Mouse (Mus musculus): ENCODE results near the gene Zfp1. TPM values are rescaled to one million over a fixed set of nuclear protein-coding genes. Genes with fewer than 3 reads are reported as not detected.

Zfp1 gene
- polyA plus RNA-seq, 1 experiment from 2014 or later, result 22.0 TPM

DNA sequence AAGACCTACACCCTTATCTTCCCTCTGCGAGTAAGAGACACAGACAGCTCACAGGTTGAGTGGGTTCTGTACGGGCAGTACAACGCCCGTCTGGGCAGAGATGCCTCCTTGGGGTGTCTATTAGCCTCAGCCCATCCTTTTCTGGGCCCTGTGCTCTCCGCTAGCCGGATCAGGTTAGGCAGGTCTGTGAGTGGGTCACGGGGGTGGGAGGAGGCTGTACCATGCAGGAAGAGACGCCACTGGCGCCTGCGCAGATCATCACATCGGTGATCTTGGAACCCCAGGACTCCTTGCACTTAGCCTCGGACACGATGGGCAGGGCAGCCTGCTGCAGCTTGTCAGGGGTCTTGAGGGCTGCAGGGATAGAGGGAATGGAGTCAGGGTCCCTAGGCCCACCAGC, 43.7 kb downstream of the Zfp1 start:
- Histone ChIP-seq H3K9ac (no peak overlapping the region), H3K27ac (ENCODE audit: low read depth) (no peak overlapping the region), H3K36me3 (ENCODE audit: insufficient read depth) (no peaks in the 10 kb centered on the region), H3K27me3 (ENCODE audit: insufficient read depth, low read length) (no peaks in the 10 kb centered on the region), H3K4me1 (ENCODE audit: insufficient read depth) (no peaks in the 10 kb centered on the region), H3K4me3 (ENCODE audit: low read depth, low read length) (no peak overlapping the region), H3K9me3 (ENCODE audit: low read depth, low read length) (no peaks in the 10 kb centered on the region), H3K4me2 (no peak overlapping the region)
- TF ChIP-seq CTCF (IDR thresholded peaks at IDR 0.05; ENCODE audit: low read depth), result no peak
- ATAC-seq (ENCODE audit: insufficient read depth), result no peak
- WGBS, result 67% methylated on average over 13 of the region's 13 CpGs
- DNase-seq, result no peak

DNA sequence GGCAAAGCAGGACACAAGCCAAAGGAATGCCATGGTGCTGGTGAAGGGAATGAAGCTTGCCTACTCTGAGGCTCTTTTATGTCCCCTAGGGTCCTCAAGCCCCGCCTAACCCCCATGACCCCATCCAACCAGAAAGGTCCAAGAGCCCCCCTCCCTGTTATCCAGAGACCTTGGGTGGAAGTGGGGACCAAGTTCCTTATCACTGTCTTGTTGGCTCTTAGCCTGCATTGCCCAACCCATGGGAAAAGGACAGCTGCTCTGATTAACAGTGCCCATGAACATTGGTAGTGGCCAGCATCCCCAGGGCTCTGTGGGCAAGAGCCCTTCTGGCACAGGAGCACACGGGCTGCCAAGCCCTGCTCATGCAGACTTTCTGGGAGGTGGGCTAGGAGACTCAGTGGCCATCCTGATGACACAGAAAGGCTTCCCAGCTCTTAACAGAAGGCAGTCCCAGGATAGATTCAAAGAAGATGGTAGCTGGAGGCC, 47.8 kb downstream of the Zfp1 start, which contains the start of gene Ctrb1:
TSS of gene Ctrb1 (minus strand) at position 51 of the 486 bp plus-strand sequence.
- no peaks in the 10 kb centered on the region for H3K36me3 ChIP-seq (ENCODE audit: insufficient read depth)
- no peak for DNase-seq
- H3K27me3 ChIP-seq (ENCODE audit: insufficient read depth, low read length), result no peaks in the 10 kb centered on the region
- no peaks in the 10 kb centered on the region for H3K9me3 ChIP-seq (ENCODE audit: low read depth, low read length)
- H3K4me2 ChIP-seq, result no peak within 1 kb of the TSS
- no peak for ATAC-seq (ENCODE audit: insufficient read depth)
- no peak within 1 kb of the TSS for H3K4me3 ChIP-seq (ENCODE audit: low read depth, low read length)
- no peak within 1 kb of the TSS for H3K9ac ChIP-seq
- no peak within 1 kb of the TSS for H3K27ac ChIP-seq (ENCODE audit: low read depth)
- H3K4me1 ChIP-seq (ENCODE audit: insufficient read depth), result no peaks in the 10 kb centered on the region; the same call in 1 of the 2 replicates
- TF ChIP-seq CTCF (IDR thresholded peaks at IDR 0.05; ENCODE audit: low read depth), result no peak
- WGBS, result 78% methylated on average over 2 of the region's 2 CpGs

DNA sequence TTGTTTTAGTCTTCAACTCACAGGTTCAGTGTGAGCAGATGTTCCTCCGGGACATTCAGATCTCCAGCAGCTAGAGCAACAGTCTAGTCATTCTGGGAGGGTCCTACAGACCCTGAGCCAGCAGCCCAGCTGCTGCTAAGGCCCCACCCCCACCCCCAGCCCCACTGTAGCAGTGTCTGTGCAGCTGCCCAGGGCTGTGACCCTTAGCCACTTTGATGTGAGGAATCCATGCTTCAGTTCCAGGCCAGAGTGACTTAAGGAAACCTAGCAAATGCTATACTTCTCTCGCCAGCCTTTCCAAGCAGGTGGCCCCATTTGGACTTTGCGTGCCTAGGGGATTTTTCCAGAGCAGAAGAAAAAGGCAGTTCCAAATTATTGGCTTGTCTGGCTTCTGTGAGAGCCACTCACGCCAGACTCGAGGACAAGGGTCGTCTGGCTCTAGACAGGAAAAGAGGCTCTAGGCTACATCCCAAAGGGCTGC, 50.1 kb downstream of the Zfp1 start:
- no peaks in the 10 kb centered on the region for H3K27me3 ChIP-seq (ENCODE audit: insufficient read depth, low read length)
- H3K9ac ChIP-seq, result no peak overlapping the region
- no peaks in the 10 kb centered on the region for H3K36me3 ChIP-seq (ENCODE audit: insufficient read depth)
- H3K4me2 ChIP-seq, result no peak overlapping the region
- no peak overlapping the region for H3K4me3 ChIP-seq (ENCODE audit: low read depth, low read length)
- H3K4me1 ChIP-seq (ENCODE audit: insufficient read depth), result no peaks in the 10 kb centered on the region; the same call in 1 of the 2 replicates
- no peak for TF ChIP-seq CTCF (IDR thresholded peaks at IDR 0.05; ENCODE audit: low read depth)
- H3K27ac ChIP-seq (ENCODE audit: low read depth), result no peak overlapping the region
- peak; percentile 62; the same call in 1 of the 2 replicates for ATAC-seq (ENCODE audit: insufficient read depth)
- 46% methylated on average over 6 of the region's 6 CpGs for WGBS
- no peaks in the 10 kb centered on the region for H3K9me3 ChIP-seq (ENCODE audit: low read depth, low read length)
- peak; percentile 34 for DNase-seq

DNA sequence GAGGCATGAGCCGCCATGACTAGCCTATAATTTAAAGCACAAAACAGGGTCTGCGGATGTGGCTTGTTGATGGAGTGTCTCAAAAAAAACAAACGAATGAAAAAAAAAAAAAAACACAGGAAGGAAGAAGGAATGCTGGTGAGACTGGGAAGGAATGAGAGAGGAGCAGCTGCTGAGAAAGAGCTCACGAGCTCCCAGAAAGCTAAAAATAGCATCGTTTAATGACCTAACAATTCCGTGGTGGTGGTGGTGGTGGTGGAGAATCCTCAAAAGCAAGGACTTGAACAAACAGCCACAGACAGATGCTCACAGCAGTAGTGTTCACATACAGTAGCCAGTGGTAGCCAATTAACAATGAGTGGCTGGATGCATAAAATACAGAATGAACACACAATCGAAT, 52.2 kb downstream of the Zfp1 start:
- ATAC-seq (ENCODE audit: insufficient read depth) (no peak), DNase-seq (no peak)
- H3K27me3 ChIP-seq (ENCODE audit: insufficient read depth, low read length), result no peaks in the 10 kb centered on the region
- no peak overlapping the region for H3K27ac ChIP-seq (ENCODE audit: low read depth)
- H3K9me3 ChIP-seq (ENCODE audit: low read depth, low read length), result no peaks in the 10 kb centered on the region
- H3K36me3 ChIP-seq (ENCODE audit: insufficient read depth), result no peaks in the 10 kb centered on the region
- H3K4me3 ChIP-seq (ENCODE audit: low read depth, low read length), result no peak overlapping the region
- TF ChIP-seq CTCF (IDR thresholded peaks at IDR 0.05; ENCODE audit: low read depth), result no peak
- H3K9ac ChIP-seq, result no peak overlapping the region
- H3K4me1 ChIP-seq (ENCODE audit: insufficient read depth), result no peaks in the 10 kb centered on the region; the same call in 1 of the 2 replicates
- WGBS, result 41% methylated on average over 7 of the region's 7 CpGs
- no peak overlapping the region for H3K4me2 ChIP-seq

DNA sequence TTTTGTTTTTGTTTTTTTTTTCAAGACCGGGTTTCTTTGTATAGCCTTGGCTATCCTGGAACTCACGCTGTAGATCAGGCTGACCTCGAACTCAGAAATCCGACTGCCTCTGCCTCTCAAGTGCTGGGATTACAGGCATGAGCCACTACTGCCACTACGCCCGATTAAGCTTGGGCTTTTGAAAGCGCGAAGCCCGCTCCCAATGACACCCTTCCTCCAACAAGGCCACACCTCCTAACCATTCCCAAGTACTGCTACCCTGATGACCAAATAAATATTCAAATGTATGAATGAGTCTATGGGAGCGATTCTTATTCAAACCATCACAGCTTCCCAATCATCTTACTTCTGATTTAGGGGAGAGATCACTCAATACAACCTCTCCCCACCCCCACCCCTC, 54.5 kb downstream of the Zfp1 start:
- DNase-seq (no peak), ATAC-seq (ENCODE audit: insufficient read depth) (no peak)
- H3K27me3 ChIP-seq (ENCODE audit: insufficient read depth, low read length), result no peaks in the 10 kb centered on the region
- no peaks in the 10 kb centered on the region for H3K9me3 ChIP-seq (ENCODE audit: low read depth, low read length)
- no peaks in the 10 kb centered on the region; the same call in 1 of the 2 replicates for H3K4me1 ChIP-seq (ENCODE audit: insufficient read depth)
- no peaks in the 10 kb centered on the region for H3K36me3 ChIP-seq (ENCODE audit: insufficient read depth)
- H3K4me2 ChIP-seq, result no peak overlapping the region
- TF ChIP-seq CTCF (IDR thresholded peaks at IDR 0.05; ENCODE audit: low read depth), result no peak
- H3K4me3 ChIP-seq (ENCODE audit: low read depth, low read length), result no peak overlapping the region
- H3K27ac ChIP-seq (ENCODE audit: low read depth), result no peak overlapping the region
- H3K9ac ChIP-seq, result no peak overlapping the region
- WGBS, result 79% methylated on average over 10 of the region's 10 CpGs

DNA sequence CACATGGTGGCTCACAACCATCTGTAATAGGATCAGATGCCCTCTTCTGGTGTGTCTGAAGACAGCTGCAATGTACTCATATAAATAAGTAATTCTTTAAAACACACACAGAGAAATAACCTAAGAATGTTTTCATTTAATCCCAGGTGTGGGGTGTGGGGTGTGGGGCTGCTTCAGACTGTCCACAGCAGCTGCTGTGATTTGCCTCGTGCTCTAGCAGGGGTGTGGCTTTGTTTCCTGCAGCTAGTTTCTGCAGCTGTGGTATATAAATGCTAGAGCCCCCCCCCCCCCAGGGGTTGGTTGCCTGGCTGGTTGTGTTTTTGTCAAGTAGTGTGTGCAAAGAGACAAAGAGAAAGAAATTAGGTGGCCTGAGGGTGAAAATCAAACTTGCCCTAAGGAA, 55.8 kb downstream of the Zfp1 start:
- Histone ChIP-seq H3K4me3 (ENCODE audit: low read depth, low read length) (no peak overlapping the region), H3K9me3 (ENCODE audit: low read depth, low read length) (no peaks in the 10 kb centered on the region), H3K27me3 (ENCODE audit: insufficient read depth, low read length) (no peaks in the 10 kb centered on the region), H3K4me1 (ENCODE audit: insufficient read depth) (no peaks in the 10 kb centered on the region; the same call in 1 of the 2 replicates), H3K27ac (ENCODE audit: low read depth) (no peak overlapping the region), H3K36me3 (ENCODE audit: insufficient read depth) (no peaks in the 10 kb centered on the region), H3K9ac (no peak overlapping the region), H3K4me2 (no peak overlapping the region)
- DNase-seq (no peak), ATAC-seq (ENCODE audit: insufficient read depth) (no peak)
- WGBS, result 23% methylated on average over 1 of the region's 1 CpGs
- TF ChIP-seq CTCF (IDR thresholded peaks at IDR 0.05; ENCODE audit: low read depth), result no peak

DNA sequence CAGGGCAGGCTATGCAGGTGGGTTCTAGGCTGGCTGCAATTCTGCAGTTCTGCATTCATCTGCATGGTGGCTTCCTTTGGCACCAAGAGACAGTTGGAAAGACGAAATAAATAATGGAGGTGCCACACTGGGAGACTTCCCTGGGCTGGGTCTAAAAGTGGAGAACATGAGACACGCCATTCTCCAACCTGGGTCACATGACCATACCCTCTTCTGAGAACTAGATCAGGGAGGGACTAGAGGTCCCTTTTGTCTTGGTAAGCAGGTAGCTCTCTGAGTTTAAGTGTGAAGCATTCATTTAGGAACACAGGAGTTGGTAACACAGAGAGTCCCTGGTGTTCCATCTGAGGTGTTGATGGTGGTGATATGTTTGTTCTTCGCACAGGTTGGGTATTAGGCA, 57.0 kb downstream of the Zfp1 start:
- H3K9me3 ChIP-seq (ENCODE audit: low read depth, low read length), result no peaks in the 10 kb centered on the region
- WGBS, result 68% methylated on average over 3 of the region's 3 CpGs
- no peak for TF ChIP-seq CTCF (IDR thresholded peaks at IDR 0.05; ENCODE audit: low read depth)

More for the DNA sequence above, 57.0 kb downstream of the Zfp1 start:
- Histone ChIP-seq H3K4me2 (no peak overlapping the region), H3K9ac (no peak overlapping the region), H3K27me3 (ENCODE audit: insufficient read depth, low read length) (no peaks in the 10 kb centered on the region), H3K4me1 (ENCODE audit: insufficient read depth) (no peaks in the 10 kb centered on the region; the same call in 1 of the 2 replicates), H3K4me3 (ENCODE audit: low read depth, low read length) (no peak overlapping the region), H3K36me3 (ENCODE audit: insufficient read depth) (no peaks in the 10 kb centered on the region), H3K27ac (ENCODE audit: low read depth) (no peak overlapping the region)
- no peak for ATAC-seq (ENCODE audit: insufficient read depth)
- no peak for DNase-seq

Data from lung, embryonic 14.5 days (tissue).